Mouse (Mus musculus): ENCODE results near the gene Cdca7l.

GRCm38 (mm10) chr12:117807637-117808036, 3.5 kb downstream of the Cdca7l start:
- TF ChIP-seq CTCF (IDR thresholded peaks at IDR 0.05; ENCODE audit: insufficient read depth, low read depth, low read length) (no peak), POLR2A (IDR thresholded peaks at IDR 0.05; ENCODE audit: insufficient read depth, low read depth, low read length) (no peak)
